Mouse (Mus musculus): ENCODE results near the gene Ints7.

DNA sequence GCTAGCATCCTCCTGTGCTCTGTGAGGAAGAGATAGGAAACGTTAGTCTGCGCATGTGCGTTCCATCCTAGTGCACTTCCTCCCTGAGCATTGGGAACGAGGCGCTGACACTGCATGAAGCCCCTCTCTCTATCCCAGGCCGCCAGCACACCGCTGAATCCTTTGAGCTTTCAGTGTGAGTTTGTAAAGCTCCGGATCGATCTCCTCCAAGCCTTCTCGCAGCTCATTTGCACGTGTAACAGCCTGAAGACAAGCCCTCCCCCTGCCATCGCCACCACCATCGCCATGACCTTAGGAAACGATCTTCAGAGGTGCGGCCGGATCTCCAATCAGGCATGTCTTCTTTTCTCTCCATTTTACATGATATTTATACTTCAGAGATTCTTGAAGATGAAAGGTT, 37.4 kb downstream of the Ints7 start:
- no peak for TF ChIP-seq POLR2A (IDR thresholded peaks at IDR 0.05; ENCODE audit: extremely low read depth, insufficient read depth, low read length)
- TF ChIP-seq CTCF (IDR thresholded peaks at IDR 0.05; ENCODE audit: low read depth, low read length) = no peak

Data from liver, adult 2 months (tissue).